Mouse (Mus musculus): ENCODE measurements around the gene Ttc7b.

- TF ChIP-seq E2F4 (IDR thresholded peaks at IDR 0.05; ENCODE audit: borderline replicate concordance, low read depth, low read length) (no peak), ETS1 (IDR thresholded peaks at IDR 0.05; ENCODE audit: low read depth, low read length) (no peak), EP300 (IDR thresholded peaks at IDR 0.05; ENCODE audit: low read depth in 1 of 2, low read length in 2 of 2) (no peak), MAX (IDR thresholded peaks at IDR 0.05; ENCODE audit: low read length) (no peak), CTCF (IDR thresholded peaks at IDR 0.05 in 2 of 3, conservative IDR thresholded peaks at IDR 0.05 in 1 of 3; ENCODE audit: control insufficient read depth in 1 of 3, insufficient read depth in 1 of 3, low read depth in 2 of 3, low read length in 3 of 3, poor library complexity in 1 of 3, severe bottlenecking in 1 of 3) (no peak), ZNF384 (IDR thresholded peaks at IDR 0.05; ENCODE audit: low read depth, low read length) (no peak), POLR2A (IDR thresholded peaks at IDR 0.05; ENCODE audit: control insufficient read depth in 1 of 2, insufficient read depth in 1 of 2, low read depth in 1 of 2, low read length in 2 of 2, poor library complexity in 1 of 2) (no peak), USF1 (IDR thresholded peaks at IDR 0.05; ENCODE audit: low read depth, low read length) (no peak), MXI1 (IDR thresholded peaks at IDR 0.05; ENCODE audit: low read depth, low read length) (no peak), MAFK (IDR thresholded peaks at IDR 0.05; ENCODE audit: borderline replicate concordance, low read depth, low read length) (no peak), ZC3H11A (IDR thresholded peaks at IDR 0.05; ENCODE audit: low read depth, low read length) (no peak), POLR2AphosphoS5 (IDR thresholded peaks at IDR 0.05; ENCODE audit: borderline replicate concordance, low read depth, low read length) (no peak)
Observed at GRCm38 (mm10) chr12:100269967-100270662, 250.5 kb downstream of the Ttc7b start.
